Mouse (Mus musculus) spleen, adult 2 months (tissue): ENCODE measurements around the gene Msi1. TPM values are rescaled to one million over a fixed set of nuclear protein-coding genes. Genes with fewer than 3 reads are reported as not detected.

ENCODE experiments used
- DNase-seq, 2 experiments: peaks; one replicate each; pipeline versions ENCODE4 v3.0.0 to v3.0.0-alpha.2; 2012 to 2021; ENCODE audit warnings: low spot score in 2 of 2, low read depth in 1 of 2
- H3K27ac ChIP-seq: fragments of 200-500 bp; 2 replicates; pipeline ENCODE4 v1.5.1; 2012; ENCODE audit warnings: low read length, inconsistent platforms; ENCODE audit not compliant: insufficient read depth
- H3K27me3 ChIP-seq: fragments of 200-500 bp; 2 replicates; pipeline ENCODE4 v1.6.1; 2012; ENCODE audit warnings: mild to moderate bottlenecking, moderate library complexity, low read length, inconsistent platforms; ENCODE audit not compliant: control insufficient read depth, insufficient read depth
- H3K36me3 ChIP-seq: fragments of 200-500 bp; 2 replicates; pipeline ENCODE4 v1.6.1; 2012; ENCODE audit warnings: mild to moderate bottlenecking, low read length, inconsistent platforms; ENCODE audit not compliant: control insufficient read depth, insufficient read depth
- H3K4me1 ChIP-seq: fragments of 200-500 bp; 2 replicates; pipeline ENCODE4 v1.6.1; 2011; ENCODE audit warnings: inconsistent platforms; ENCODE audit not compliant: control insufficient read depth, insufficient read depth, insufficient read length
- H3K4me3 ChIP-seq: fragments of 200-500 bp; 2 replicates; pipeline ENCODE4 v1.5.1; 2011; ENCODE audit warnings: mild to moderate bottlenecking, inconsistent platforms; ENCODE audit not compliant: insufficient read depth, insufficient read length; ENCODE audit errors: extremely low read depth
- CTCF ChIP-seq: fragments of 200-500 bp; IDR thresholded peaks from 2 replicates; pipeline ENCODE4 v1.5.1; 2011; ENCODE audit warnings: mild to moderate bottlenecking, inconsistent platforms; ENCODE audit not compliant: insufficient read depth, insufficient read length, insufficient replicate concordance; ENCODE audit errors: extremely low read depth
- POLR2A ChIP-seq: fragments of 200-500 bp; IDR thresholded peaks from 2 replicates; pipeline ENCODE4 v1.6.1; 2011; ENCODE audit warnings: low read depth, low read length, inconsistent platforms
- WGBS: fragments of 180-500 bp; shearing (Covaris S2); methylation state at CpG from one replicate; pipeline ENCODE4 v1.1.7; 2018; 5-methylcytosine and 5-hydroxymethylcytosine counted together
- polyA plus RNA-seq: library from polyadenylated mRNA; depleted of rRNA; stranded (reverse); fragments of >200 nt; gene quantifications from 2 replicates; pipeline ENCODE4 v1.2.3, GENCODE M21; 2012; rRNA removed

Gene Msi1
- polyA plus RNA-seq, 1 experiment = 0.47 TPM

- H3K27me3 ChIP-seq = no peaks in the 10 kb centered on the region; the same call in 1 of the 2 replicates
- no peak for DNase-seq
- WGBS = 66% methylated on average over 9 of the region's 9 CpGs
- H3K4me3 ChIP-seq = no peak overlapping the region
- TF ChIP-seq CTCF (no peak), POLR2A (no peak)
- H3K27ac ChIP-seq = no peak overlapping the region
- no peaks in the 10 kb centered on the region for H3K36me3 ChIP-seq
- no peaks in the 10 kb centered on the region for H3K4me1 ChIP-seq
Observed at GRCm38 (mm10) chr5:115498307-115499240, 69.2 kb downstream of the Msi1 start.

GRCm38 (mm10) chr5:115500383-115500935 lies 71.1 kb downstream of the Msi1 start:
- Histone ChIP-seq H3K36me3 (no peaks in the 10 kb centered on the region), H3K4me3 (no peak overlapping the region), H3K27me3 (no peaks in the 10 kb centered on the region; the same call in 1 of the 2 replicates), H3K27ac (peak overlapping the region; percentile 62; the same call in 1 of the 2 replicates), H3K4me1 (no peaks in the 10 kb centered on the region)
- TF ChIP-seq CTCF (no peak), POLR2A (no peak)
- WGBS = 69% methylated on average over 12 of the region's 12 CpGs
- DNase-seq = no peak

GRCm38 (mm10) chr5:115503035-115503434 lies 73.6 kb downstream of the Msi1 start:
- 71% methylated on average over 12 of the region's 12 CpGs for WGBS
- H3K36me3 ChIP-seq = no peaks in the 10 kb centered on the region
- TF ChIP-seq POLR2A (no peak), CTCF (no peak)

More at GRCm38 (mm10) chr5:115503035-115503434, 73.6 kb downstream of the Msi1 start:
- H3K27ac ChIP-seq = no peak overlapping the region
- DNase-seq = no peak
- peaks cover 9% of the 10 kb centered on the region; the same call in 1 of the 2 replicates for H3K4me1 ChIP-seq
- H3K4me3 ChIP-seq = no peak overlapping the region
- no peaks in the 10 kb centered on the region; the same call in 1 of the 2 replicates for H3K27me3 ChIP-seq

Other genes with a start within 250 kb of the Msi1 start
- 0.72 and 1.5 TPM in 2 replicates for gene Cabp1, start 235.2 kb upstream of the Msi1 start, polyA plus RNA-seq
- gene Pop5, start 193.8 kb upstream of the Msi1 start, polyA plus RNA-seq = 55.6 and 85.5 TPM in 2 replicates
- 124 and 125 TPM in 2 replicates for gene Rnf10, start 156.7 kb upstream of the Msi1 start, polyA plus RNA-seq
- 6.3 and 6.6 TPM in 2 replicates for gene Coq5, start 149.9 kb upstream of the Msi1 start, polyA plus RNA-seq
- gene Dynll1, start 128.6 kb upstream of the Msi1 start, polyA plus RNA-seq = 135 and 214 TPM in 2 replicates
- 57.8 and 102 TPM in 2 replicates for gene Srsf9, start 102.4 kb upstream of the Msi1 start, polyA plus RNA-seq
- 4.9 and 5.8 TPM in 2 replicates for gene Gatc, start 88.4 kb upstream of the Msi1 start, polyA plus RNA-seq
- 5.7 and 7.5 TPM in 2 replicates for gene Triap1, start 88.4 kb upstream of the Msi1 start, polyA plus RNA-seq
- gene Cox6a1, start 80.6 kb upstream of the Msi1 start, polyA plus RNA-seq = 777 and 1,352 TPM in 2 replicates
- gene Pla2g1b, start 36.7 kb downstream of the Msi1 start, polyA plus RNA-seq = 284 and 435 TPM in 2 replicates
- 19.6 and 28.2 TPM in 2 replicates for gene Sirt4, start 55.1 kb downstream of the Msi1 start, polyA plus RNA-seq
- gene Pxn, start 77.1 kb downstream of the Msi1 start, polyA plus RNA-seq = 63.8 and 76.1 TPM in 2 replicates
- 2,439 and 2,476 TPM in 2 replicates for gene Rplp0, start 129.9 kb downstream of the Msi1 start, polyA plus RNA-seq
- gene Gcn1l1, start 135.7 kb downstream of the Msi1 start, polyA plus RNA-seq = 48.3 and 61.8 TPM in 2 replicates
- gene Rab35, start 202.3 kb downstream of the Msi1 start, polyA plus RNA-seq = 45.9 and 62.9 TPM in 2 replicates